In genomic region chr12:105547151-105547550, GRCm38 (mm10) we compare ENCODE assay signal across 23 mouse cellular contexts. TPM values are rescaled to one million over a fixed set of nuclear protein-coding genes. Genes with fewer than 3 reads are reported as not detected.
DNase-seq lines count a peak whose midpoint lies in the region; ATAC-seq and TF ChIP-seq lines count a peak whose summit lies in the region.
"Had no signal": no experiment of that assay in that cellular context is flagged by ENCODE, and none has a peak within 500 bp of the region (broad histone marks: within the 10 kb centered on the region; RNA-seq: fewer than 3 reads in every experiment).

No protein-coding gene starts in this region.

- no peak for ATAC-seq in hindbrain, postnatal 0 days
- ATAC-seq in hindbrain, embryonic 11.5 days (ENCODE audit: low FRiP score): no peak
- ATAC-seq in lung, postnatal 0 days: no peak
- no peak for ATAC-seq in kidney, embryonic 14.5 days (ENCODE audit: low FRiP score, low TSS enrichment)
- ATAC-seq: forebrain, embryonic 13.5 days; forebrain, postnatal 0 days; hindbrain, embryonic 16.5 days had no signal

- no peaks in the 10 kb centered on the region for H3K4me1 ChIP-seq in hindbrain, postnatal 0 days (ENCODE audit: insufficient read depth, low read length)
- no peaks in the 10 kb centered on the region for H3K4me1 ChIP-seq in hindbrain, embryonic 11.5 days (replicated peaks; ENCODE audit: control insufficient read depth, insufficient read depth, low read length)
- peaks cover 17% of the 10 kb centered on the region; the same call in 1 of the 2 replicates for H3K4me1 ChIP-seq in lung, postnatal 0 days (ENCODE audit: insufficient read depth, low read depth, low read length)
- peaks cover 69% of the 10 kb centered on the region for H3K4me1 ChIP-seq in E14TG2a.4 (replicated peaks; ENCODE audit: low read depth, low read length)
- no peaks in the 10 kb centered on the region for H3K4me1 ChIP-seq in kidney, embryonic 14.5 days (ENCODE audit: control insufficient read depth, insufficient read depth, low read length)
- H3K4me1 ChIP-seq: forebrain, embryonic 13.5 days had no signal

- H3K36me3 ChIP-seq in hindbrain, postnatal 0 days (ENCODE audit: insufficient read depth, low read length): no peaks in the 10 kb centered on the region
- no peaks in the 10 kb centered on the region for H3K36me3 ChIP-seq in hindbrain, embryonic 11.5 days (ENCODE audit: control insufficient read depth, insufficient read depth, low read length)
- no peaks in the 10 kb centered on the region for H3K36me3 ChIP-seq in lung, postnatal 0 days (ENCODE audit: insufficient read depth, low read length)
- no peaks in the 10 kb centered on the region for H3K36me3 ChIP-seq in E14TG2a.4 (ENCODE audit: insufficient read depth, low read length)
- no peaks in the 10 kb centered on the region for H3K36me3 ChIP-seq in kidney, embryonic 14.5 days (ENCODE audit: control insufficient read depth, insufficient read depth, low read length)
- H3K36me3 ChIP-seq: embryonic facial prominence, embryonic 10.5 days; G1E; heart, embryonic 13.5 days had no signal

- no peaks in the 10 kb centered on the region for H3K9me3 ChIP-seq in hindbrain, postnatal 0 days (ENCODE audit: low read length)
- H3K9me3 ChIP-seq in hindbrain, embryonic 11.5 days (ENCODE audit: control insufficient read depth, low read length): no peaks in the 10 kb centered on the region
- no peaks in the 10 kb centered on the region for H3K9me3 ChIP-seq in lung, postnatal 0 days (ENCODE audit: low read length)
- H3K9me3 ChIP-seq in E14TG2a.4 (ENCODE audit: low read length): no peaks in the 10 kb centered on the region
- H3K9me3 ChIP-seq in kidney, embryonic 14.5 days (ENCODE audit: control insufficient read depth, low read length): no peaks in the 10 kb centered on the region
- H3K9me3 ChIP-seq: embryonic facial prominence, embryonic 10.5 days; forebrain, embryonic 13.5 days; heart, embryonic 13.5 days had no signal

- H3K9ac ChIP-seq in hindbrain, postnatal 0 days (replicated peaks; ENCODE audit: low read length): no peak overlapping the region
- H3K9ac ChIP-seq in hindbrain, embryonic 11.5 days (ENCODE audit: low read depth, low read length): no peak overlapping the region
- H3K9ac ChIP-seq in lung, postnatal 0 days (replicated peaks; ENCODE audit: low read depth): no peak overlapping the region
- H3K9ac ChIP-seq in kidney, embryonic 14.5 days (ENCODE audit: low read depth, low read length): no peak overlapping the region
- H3K9ac ChIP-seq: forebrain, embryonic 13.5 days; forebrain, postnatal 0 days; heart, embryonic 13.5 days had no signal

- TF ChIP-seq CTCF in hindbrain, postnatal 0 days (IDR thresholded peaks at IDR 0.05; ENCODE audit: low read depth): 0 out of 2 replicates have a peak, but pooled peaks have one; percentile 4
- TF ChIP-seq CTCF in lung, postnatal 0 days (IDR thresholded peaks at IDR 0.05): peak; percentile 16; the same call in 1 of the 2 replicates
- no peak for TF ChIP-seq CTCF in E14TG2a.4 (conservative IDR thresholded peaks at IDR 0.05; ENCODE audit: low read length)

- H3K4me3 ChIP-seq in hindbrain, postnatal 0 days (ENCODE audit: low read length): no peak overlapping the region
- H3K4me3 ChIP-seq in hindbrain, embryonic 11.5 days (ENCODE audit: low read depth, low read length): no peak overlapping the region
- H3K4me3 ChIP-seq in lung, postnatal 0 days (ENCODE audit: low read depth, low read length): no peak overlapping the region
- H3K4me3 ChIP-seq in E14TG2a.4 (replicated peaks; ENCODE audit: low read length): peak overlapping the region; percentile 56
- no peak overlapping the region for H3K4me3 ChIP-seq in kidney, embryonic 14.5 days (ENCODE audit: low read length)
- H3K4me3 ChIP-seq: embryonic facial prominence, embryonic 10.5 days; forebrain, embryonic 13.5 days; heart, embryonic 13.5 days had no signal

- TF ChIP-seq EP300 in lung, postnatal 0 days (IDR thresholded peaks at IDR 0.05): no peak

- no peak overlapping the region for H3K4me2 ChIP-seq in hindbrain, postnatal 0 days (ENCODE audit: low read depth, low read length)
- no peak overlapping the region for H3K4me2 ChIP-seq in hindbrain, embryonic 11.5 days (replicated peaks; ENCODE audit: low read depth, low read length)
- H3K4me2 ChIP-seq in lung, postnatal 0 days (replicated peaks; ENCODE audit: low read depth, low read length): no peak overlapping the region
- H3K4me2 ChIP-seq in kidney, embryonic 14.5 days (replicated peaks; ENCODE audit: low read depth, low read length): no peak overlapping the region
- H3K4me2 ChIP-seq: forebrain, embryonic 13.5 days; heart, embryonic 13.5 days had no signal

- no peak for DNase-seq in hindbrain, postnatal 0 days (ENCODE audit: low spot score)
- DNase-seq in hindbrain, embryonic 11.5 days (ENCODE audit: low spot score): no peak
- DNase-seq in lung, postnatal 0 days (ENCODE audit: low spot score): peak; percentile 19
- DNase-seq in lung, postnatal 10 days: no peak
- no peak for DNase-seq in spleen, postnatal 36 days (ENCODE audit: low spot score in 2 of 2)
- DNase-seq: adrenal gland, adult 8-10 months; adrenal gland, postnatal 36 days; cerebellum, adult 2 months; cerebellum, postnatal 10 days; forebrain, postnatal 0 days; gastrocnemius, postnatal 14 days had no signal

- no peak overlapping the region for H3K27ac ChIP-seq in hindbrain, postnatal 0 days
- no peak overlapping the region for H3K27ac ChIP-seq in hindbrain, embryonic 11.5 days (ENCODE audit: low read depth, low read length)
- H3K27ac ChIP-seq in lung, postnatal 0 days (ENCODE audit: low read length): no peak overlapping the region
- H3K27ac ChIP-seq in kidney, embryonic 14.5 days (ENCODE audit: low read depth, low read length): no peak overlapping the region
- H3K27ac ChIP-seq: embryonic facial prominence, embryonic 10.5 days; forebrain, embryonic 13.5 days; heart, embryonic 13.5 days had no signal

- H3K27me3 ChIP-seq in hindbrain, postnatal 0 days (ENCODE audit: insufficient read depth, low read length): no peaks in the 10 kb centered on the region
- H3K27me3 ChIP-seq in hindbrain, embryonic 11.5 days (ENCODE audit: control insufficient read depth, insufficient read depth, low read length): peaks cover 6% of the 10 kb centered on the region; the same call in 1 of the 2 replicates
- H3K27me3 ChIP-seq in lung, postnatal 0 days (replicated peaks; ENCODE audit: insufficient read depth, low read length): no peaks in the 10 kb centered on the region
- H3K27me3 ChIP-seq in E14TG2a.4 (ENCODE audit: insufficient read depth, low read length): peaks cover 29% of the 10 kb centered on the region
- no peaks in the 10 kb centered on the region; the same call in 1 of the 2 replicates for H3K27me3 ChIP-seq in kidney, embryonic 14.5 days (ENCODE audit: control insufficient read depth, insufficient read depth, low read length)
- H3K27me3 ChIP-seq: forebrain, embryonic 13.5 days had no signal

- 79% methylated on average over 2 of the region's 2 CpGs for WGBS in hindbrain, postnatal 0 days
- WGBS in hindbrain, embryonic 11.5 days: 92% methylated on average over 2 of the region's 2 CpGs
- 54% methylated on average over 2 of the region's 2 CpGs for WGBS in lung, postnatal 0 days
- WGBS in kidney, embryonic 14.5 days: 84% methylated on average over 2 of the region's 2 CpGs

RNA-seq across cellular contexts. Expression of gene Bdkrb2, which starts 15.9 kb away (rescaled TPM):
- total RNA-seq in hindbrain, postnatal 0 days (2014; rRNA removed): 2.6 and 3.7 TPM in 2 replicates
- 0.90 and 0.98 TPM in 2 replicates for polyA plus RNA-seq in hindbrain, postnatal 0 days (2015; fragmentation: Nextera tagmentation; extraction: Ambion mirVana)
- polyA plus RNA-seq in hindbrain, embryonic 11.5 days (2014; fragmentation: Nextera tagmentation; extraction: Ambion mirVana): 0.12 and 0.45 TPM in 2 replicates
- polyA plus RNA-seq in lung, postnatal 0 days (2015; fragmentation: Nextera tagmentation; extraction: Ambion mirVana): 2.1 and 2.5 TPM in 2 replicates
- polyA plus RNA-seq in kidney, embryonic 14.5 days (2014; fragmentation: Nextera tagmentation; extraction: Ambion mirVana): 0.12 and 0.14 TPM in 2 replicates
- total RNA-seq: hematopoietic stem cell, adult 5-6 weeks had no signal

RNA-seq across cellular contexts. Expression of gene Bdkrb1, which starts 55.7 kb away (rescaled TPM):
- 0.63 TPM in 1 of 2 replicates, not detected in the other for total RNA-seq in hindbrain, postnatal 0 days (2014; rRNA removed)
- 0.18 TPM in 1 of 2 replicates, not detected in the other for polyA plus RNA-seq in hindbrain, postnatal 0 days (2015; fragmentation: Nextera tagmentation; extraction: Ambion mirVana)
- not detected in 2 replicates for polyA plus RNA-seq in hindbrain, embryonic 11.5 days (2014; fragmentation: Nextera tagmentation; extraction: Ambion mirVana)
- polyA plus RNA-seq in lung, postnatal 0 days (2015; fragmentation: Nextera tagmentation; extraction: Ambion mirVana): 0.26 and 0.37 TPM in 2 replicates
- not detected in 2 replicates for polyA plus RNA-seq in kidney, embryonic 14.5 days (2014; fragmentation: Nextera tagmentation; extraction: Ambion mirVana)
- total RNA-seq: adrenal gland, adult 8-10 months; adrenal gland, postnatal 36 days; forebrain, postnatal 0 days; G1E; gastrocnemius, adult 18-20 months; gastrocnemius, postnatal 14 days; heart, adult 8-10 months; hematopoietic stem cell, adult 5-6 weeks had no signal
- polyA plus RNA-seq: cerebellum, adult 2 months; forebrain, embryonic 13.5 days; G1E; heart, embryonic 13.5 days; heart, postnatal 0 days; intestine, embryonic 14.5 days had no signal
